Mouse (Mus musculus) adrenal gland, postnatal 4 days (tissue): ENCODE data around the gene 1700067P10Rik. TPM values are rescaled to one million over a fixed set of nuclear protein-coding genes. Genes with fewer than 3 reads are reported as not detected.

ENCODE experiments used
- DNase-seq, 2 experiments: peaks; one replicate each; pipeline ENCODE4 v3.0.0; 2021 to 2022; ENCODE audit warnings: low spot score in 2 of 2, mixed read lengths in 2 of 2
- long read RNA-seq, 2 experiments: library from polyadenylated mRNA; stranded (forward); transcript quantifications; one replicate each; pipeline ENCODE4 v2.0.0; 2021
- total RNA-seq, 2 experiments: library from RNA; stranded (reverse); gene quantifications; 2 replicates each; pipeline ENCODE4 v1.2.3; 2021

Gene 1700067P10Rik
- total RNA-seq: not detected
- long read RNA-seq, experiment 1: 0 reads
- long read RNA-seq, experiment 2: 0 reads

DNA sequence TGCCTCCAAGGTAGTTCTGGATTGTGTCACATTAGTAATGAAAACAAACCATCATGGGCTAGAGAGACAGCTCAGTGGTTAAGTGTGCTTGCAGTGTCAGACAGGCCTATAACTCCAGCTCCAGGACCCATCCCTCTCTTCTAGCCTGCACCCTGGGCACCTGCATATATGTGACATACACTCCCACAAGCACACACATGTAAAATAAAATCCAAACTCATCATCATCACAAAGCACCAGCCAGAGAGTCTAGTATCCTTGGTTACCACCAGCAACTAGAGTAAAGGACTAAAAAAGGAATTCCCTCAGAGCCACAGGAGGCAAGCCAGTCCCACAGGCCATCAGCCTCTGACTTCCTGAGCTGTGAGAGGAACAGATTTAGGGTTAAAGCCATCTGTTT is at the start of gene 1700067P10Rik:
Gene 1700067P10Rik, plus strand, starts transcription at position 301 of the 400 bp plus-strand sequence.
- no peak for DNase-seq

DNA sequence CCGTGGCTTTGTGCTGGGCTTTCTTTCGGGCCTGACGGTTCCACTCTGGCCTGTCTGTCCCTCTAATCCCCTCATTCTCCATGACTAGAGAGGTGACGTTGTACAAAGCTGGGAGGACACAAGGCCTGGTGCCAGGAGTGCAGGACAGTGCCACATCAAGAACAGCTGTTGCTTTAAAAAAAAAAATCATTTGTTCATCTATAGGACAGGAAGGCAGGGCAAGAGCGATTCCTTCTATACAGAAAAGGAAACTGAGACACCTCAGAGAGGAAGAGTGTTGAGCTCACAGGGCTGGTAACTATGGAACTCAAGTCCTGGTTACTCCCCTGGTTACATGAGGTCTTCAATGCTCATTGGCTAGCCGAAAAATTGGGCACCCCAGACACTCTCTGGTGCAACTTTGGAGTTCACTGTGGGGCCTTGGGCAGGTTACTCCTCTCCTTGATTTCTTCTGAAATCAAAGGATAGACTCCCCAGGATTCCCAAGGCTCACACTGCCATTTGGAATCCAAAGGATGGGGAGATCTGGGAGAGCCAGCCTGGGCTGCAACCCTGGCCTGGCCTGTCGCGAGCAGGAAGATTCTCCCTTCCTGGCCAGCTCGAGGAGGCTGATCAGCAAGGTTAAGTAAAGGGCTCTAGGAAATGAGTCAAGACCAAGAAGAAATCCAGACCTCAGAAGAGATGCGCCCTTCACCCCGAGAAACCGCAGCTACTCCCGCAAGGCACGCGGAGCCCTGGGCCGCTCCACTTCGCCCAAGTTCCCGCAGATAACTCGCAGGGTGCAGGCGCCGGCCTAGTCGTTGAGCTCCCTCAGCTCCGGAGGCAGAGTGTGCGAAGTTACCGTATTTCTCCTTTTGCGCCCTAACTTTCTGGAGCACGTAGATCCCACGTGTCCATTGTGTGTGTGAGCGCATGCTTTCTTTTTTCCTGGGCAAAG is 47.5 kb upstream of the 1700067P10Rik start:
- peak in 1 of 2 experiments; percentile 25 for DNase-seq

DNA sequence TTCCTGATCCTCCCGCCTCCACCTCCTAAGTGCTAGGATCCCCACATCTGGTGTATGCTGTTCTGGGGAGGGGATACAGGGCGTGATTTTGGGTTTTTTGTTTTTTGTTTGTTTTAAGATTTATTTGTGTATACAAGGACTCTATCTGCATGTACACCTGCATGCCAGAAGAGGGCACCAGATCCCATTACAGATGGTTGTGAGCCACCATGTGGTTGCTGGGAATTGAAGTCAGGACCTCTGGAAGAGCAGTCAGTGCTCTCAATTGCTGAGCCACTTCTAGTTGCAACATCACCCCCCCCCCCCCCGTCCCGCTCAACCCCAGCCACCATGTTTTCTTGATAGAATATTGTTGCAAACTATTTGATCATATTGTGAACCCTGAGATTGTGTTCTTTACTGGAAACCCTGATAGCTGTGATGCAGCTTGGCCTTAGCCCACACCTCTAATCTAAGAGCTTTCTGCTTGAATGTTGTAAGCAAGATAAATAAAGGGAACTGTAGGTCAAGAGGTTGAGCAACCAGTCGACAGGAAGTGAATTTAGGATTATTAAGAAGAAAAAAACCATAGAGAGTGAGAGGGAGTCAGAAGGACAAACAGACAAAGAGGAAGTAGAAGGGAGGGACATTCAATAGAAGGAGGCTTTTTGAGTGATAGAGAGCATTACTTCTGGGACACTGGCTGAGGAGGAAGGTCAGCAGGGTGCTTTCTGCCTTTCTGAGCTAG is 45.8 kb upstream of the 1700067P10Rik start:
- no peak for DNase-seq

DNA sequence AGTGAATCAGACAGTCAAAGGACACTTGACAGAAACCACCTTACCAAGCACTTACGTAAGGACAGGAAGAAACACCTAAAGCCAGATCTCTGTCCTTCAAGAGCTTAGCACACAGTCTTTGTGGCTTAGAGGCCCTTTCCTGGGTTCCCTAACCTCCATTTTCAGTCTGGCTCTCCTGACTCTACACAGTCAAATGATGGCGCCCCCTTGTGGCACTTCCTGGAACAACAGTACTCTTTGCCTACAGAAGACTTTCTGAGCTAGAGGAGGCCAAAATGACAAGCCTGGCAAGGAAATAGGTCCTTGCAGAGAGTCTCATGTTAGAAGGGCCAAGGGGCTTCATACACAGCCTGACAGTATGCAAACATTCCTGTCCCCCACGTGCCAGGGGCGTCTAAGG is 43.5 kb upstream of the 1700067P10Rik start:
- peak; percentile 56 to 63 for DNase-seq

DNA sequence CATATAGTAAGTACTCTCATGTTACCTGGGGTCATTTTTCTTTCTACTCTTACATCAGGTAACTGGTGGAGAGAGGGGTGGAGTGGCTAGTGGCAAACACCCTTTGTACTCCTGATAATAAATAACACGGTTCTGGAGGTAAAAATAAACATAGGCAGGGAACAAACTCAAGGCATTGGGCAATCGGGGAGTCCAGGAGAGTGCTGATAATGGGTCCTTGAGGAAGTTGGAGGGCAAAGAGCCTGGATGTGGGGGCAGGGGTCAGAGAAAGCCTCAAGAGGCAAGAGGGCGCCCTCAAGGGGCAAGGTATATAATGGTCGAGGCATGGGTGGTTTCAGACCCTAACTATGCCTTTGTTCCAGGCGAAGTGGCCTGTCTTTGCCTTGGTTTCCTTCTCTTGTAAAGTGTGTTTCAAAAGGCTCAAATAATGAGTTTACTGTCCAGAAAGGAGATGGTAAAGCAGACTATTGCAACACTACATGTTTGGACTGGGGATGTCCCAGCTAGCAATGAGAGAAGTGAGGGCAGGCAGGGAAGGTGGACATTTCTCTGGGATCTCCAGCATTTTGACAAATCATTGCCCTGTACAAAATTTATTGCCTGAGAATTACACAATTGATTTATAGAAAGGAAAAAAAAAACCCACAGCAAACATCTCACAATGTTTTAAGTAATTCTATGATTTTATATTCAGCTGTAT is 37.3 kb upstream of the 1700067P10Rik start:
- DNase-seq: no peak

DNA sequence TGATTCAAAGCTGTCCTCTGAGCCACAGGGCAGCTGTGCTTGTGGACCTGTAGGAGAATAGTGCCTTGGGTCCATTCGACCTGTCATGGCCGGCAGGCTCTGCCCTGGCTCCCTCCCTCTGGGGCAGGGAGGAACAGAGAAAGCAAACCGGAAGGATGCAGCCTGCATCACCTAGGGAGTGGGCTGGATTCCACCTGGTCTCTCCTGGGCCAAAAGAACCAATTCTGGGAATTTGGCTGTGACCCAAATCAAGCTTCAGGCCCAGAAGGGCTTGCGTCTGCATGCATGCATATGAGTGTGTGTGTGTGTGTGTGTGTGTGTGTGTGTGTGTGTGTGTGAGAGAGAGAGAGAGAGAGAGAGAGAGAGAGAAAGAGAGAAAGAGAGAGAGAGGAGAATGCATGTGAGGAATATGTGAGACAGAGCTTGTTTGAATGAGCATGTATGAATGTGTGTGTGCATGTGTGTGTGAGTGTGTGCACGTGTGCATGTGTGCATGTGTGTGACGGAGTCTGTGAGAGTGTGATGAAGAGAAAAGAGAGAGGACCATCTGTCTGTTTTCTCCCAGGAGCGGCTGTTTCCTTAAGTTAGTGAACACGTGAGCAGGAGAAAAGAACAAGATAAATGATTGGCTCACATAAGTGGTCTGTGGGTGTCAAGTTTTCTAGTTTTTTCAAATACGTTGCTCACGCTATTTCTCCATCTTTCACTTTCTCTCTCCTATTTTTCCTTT is 36.6 kb upstream of the 1700067P10Rik start:
- no peak for DNase-seq

DNA sequence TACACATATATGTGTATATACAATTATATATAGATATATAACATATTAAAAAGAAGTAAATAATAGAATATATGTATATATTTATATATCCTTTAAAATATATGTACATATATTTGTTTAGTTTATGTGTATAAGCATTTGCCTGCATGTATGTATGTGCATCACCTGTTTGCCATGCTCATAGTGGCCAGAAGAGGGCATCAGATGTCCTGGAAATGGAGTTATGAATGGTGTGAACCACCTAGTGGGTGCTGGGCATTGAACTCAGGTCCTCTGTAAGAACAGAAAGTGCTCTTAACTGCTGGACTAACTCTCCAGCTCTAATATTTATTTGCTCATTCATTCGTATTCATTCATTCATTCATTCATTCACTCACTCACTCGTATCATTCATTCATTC is 35.5 kb upstream of the 1700067P10Rik start:
- DNase-seq: no peak

DNA sequence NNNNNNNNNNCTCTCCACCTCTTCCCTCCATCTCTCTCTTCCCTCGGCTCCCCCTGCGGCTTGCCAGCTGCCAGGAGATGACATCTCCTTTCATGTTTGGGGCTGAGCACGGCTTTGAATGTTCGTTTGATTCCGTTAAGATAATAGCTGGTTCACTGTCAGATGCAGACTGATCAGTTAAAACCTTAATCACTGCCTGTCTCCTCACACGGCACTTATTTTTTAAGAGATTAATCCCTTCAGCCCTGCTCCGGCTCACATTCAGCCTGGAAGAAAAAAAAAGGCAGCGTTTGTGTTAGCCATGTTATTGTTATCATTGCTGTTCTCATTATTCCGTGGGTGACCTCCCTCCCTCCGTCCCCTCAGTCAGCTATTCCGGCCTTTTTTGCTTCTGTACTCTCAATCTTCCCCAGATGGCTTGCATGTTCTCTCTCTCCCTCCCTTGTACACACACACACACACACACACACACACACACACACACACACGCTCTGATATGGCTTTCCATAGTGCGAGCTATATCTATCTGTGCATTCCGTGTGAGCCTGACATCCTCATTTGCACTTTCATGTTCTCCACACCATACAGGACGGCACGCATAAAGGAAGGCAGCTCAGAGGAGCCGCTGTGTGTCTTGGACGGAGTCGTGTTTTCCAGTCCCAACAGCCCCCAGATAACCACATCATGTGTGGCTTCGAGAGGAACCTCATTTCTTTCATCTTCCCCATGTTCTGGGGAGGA is 33.9 kb upstream of the 1700067P10Rik start:
- no peak for DNase-seq

DNA sequence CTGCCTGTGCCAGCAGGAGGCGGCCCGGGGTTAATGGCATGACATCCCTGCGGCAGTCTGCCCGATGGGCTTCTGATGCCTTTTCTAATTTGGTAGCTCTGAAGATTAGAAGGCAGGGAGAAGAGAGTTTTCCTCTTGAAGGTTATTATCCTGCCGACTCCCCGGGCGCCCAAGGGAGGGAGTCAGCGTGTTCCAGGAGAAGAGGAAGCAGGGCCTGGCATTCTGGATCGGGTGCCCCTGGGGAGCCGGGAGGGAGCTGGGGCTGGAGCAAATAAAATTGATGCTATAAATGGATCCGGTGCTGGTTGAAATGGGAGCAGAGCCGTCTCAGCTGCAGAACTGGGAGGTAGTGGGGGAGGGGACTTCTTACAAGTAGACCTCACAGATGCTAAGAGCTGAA is 31.7 kb upstream of the 1700067P10Rik start:
- no peak for DNase-seq

DNA sequence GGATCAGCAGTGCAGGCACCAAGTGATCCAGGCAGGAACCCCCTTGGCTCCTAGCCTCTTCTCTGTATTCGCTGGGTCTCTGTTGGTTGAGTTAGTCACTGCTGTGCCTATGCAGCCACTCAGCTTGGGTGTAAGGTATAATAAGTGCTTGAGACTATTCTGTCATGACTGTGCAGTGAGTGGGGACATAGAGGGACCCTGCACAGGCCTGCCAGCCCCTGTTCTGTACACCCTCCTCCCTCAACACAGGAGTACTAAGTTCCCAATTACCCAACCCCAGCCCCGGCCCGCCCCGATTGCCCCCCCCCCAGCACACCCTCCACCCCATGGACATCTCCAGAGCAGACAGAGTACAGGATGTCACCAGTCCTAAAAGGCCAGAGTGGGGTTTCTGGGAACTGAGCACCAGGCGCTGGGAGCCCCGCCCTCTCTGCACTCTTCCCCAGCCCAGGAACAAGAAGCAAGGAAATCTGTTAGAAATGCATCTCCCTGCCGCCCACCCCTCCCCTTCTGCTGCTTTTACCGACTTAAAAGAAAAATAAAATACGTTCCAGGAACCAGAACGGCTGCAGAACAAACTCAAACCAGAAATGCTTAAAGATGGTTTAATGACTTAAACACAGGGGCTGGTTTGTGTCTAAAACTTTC is 24.8 kb upstream of the 1700067P10Rik start:
- DNase-seq: no peak

DNA sequence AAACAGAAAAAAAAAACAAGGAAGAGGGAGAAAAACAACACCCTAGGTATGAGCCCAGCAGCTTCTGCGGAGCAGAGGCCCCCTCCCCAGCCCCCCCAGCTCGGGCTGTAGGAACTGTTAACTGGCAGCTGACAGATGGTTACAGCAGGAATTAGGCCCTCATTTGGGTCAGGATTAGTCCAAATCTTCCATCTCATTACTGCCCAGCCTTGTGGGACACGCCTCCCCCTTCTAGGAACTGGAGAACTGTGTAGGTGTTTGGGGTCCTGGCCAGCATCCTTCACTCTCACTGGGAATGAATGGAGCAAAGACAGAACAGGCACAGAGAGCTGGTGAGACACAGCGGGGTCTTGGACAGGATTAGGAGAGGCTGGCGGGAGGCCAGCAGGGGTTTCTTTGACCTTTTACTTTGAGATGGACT is 24.0 kb upstream of the 1700067P10Rik start:
- DNase-seq: no peak

DNA sequence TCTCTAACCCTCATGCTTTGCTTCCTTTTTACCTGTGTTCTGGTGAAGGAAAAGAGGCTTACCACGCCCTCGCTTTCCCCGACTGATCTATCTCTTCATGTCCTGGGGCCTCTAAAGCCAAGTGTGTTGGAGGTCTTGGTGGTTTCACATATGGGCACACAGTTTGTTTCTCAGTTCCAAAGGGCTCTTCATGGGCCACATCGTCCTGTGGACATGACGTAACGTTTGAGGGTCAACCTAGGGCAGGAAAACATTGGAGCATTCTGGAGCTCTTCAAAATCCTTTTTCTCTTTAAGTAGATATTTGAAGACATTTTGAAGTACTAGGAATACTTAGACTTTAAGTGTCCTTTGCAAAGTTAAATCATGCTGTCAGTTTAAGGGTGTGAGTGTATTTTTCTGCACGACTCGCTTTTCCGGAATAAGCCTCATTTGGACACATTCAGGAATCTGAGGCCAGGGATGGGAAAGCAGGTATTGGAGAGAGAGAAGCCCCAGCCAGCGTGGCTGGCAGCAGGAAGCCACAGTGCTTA is 22.0 kb upstream of the 1700067P10Rik start:
- DNase-seq: no peak

DNA sequence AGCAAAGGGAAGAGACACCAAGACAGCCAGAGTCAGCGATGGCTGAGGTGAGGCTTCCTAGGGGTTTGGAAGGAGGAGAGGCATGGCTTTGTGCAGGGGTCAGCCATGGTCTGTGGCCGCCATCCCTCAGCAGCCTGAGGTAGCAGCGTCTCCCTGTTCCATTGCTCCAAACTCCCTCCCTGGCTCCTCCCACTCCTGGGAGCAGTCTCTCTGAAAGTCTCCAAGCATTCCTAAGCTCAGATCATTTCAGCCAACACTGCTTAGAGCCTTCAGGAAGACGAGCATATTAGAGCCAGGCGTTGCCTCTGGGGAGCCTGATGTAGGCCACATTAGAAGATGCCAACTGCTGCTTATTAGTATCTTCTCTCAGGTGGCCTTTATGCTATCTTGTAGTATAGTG is 21.4 kb upstream of the 1700067P10Rik start:
- DNase-seq: no peak

DNA sequence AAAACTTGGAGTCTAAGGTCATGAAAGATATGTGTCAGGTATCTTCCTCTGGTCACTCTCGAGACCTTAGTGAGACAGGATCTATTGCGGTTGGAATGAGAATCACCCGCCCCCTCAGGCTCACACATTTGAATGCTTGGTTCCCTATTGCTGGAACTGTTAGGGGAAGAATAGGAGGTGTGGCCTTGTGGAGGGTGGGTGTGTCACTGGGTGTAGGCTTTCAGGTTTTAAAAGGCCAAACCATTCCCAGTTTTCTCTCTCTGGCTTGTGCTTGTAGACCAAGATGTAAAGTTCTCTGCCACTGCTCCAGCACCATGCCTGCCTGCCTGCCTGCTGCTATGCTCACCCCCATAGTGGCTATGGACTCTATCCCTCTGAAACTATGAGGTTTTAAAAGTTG is 8.5 kb upstream of the 1700067P10Rik start:
- no peak for DNase-seq

DNA sequence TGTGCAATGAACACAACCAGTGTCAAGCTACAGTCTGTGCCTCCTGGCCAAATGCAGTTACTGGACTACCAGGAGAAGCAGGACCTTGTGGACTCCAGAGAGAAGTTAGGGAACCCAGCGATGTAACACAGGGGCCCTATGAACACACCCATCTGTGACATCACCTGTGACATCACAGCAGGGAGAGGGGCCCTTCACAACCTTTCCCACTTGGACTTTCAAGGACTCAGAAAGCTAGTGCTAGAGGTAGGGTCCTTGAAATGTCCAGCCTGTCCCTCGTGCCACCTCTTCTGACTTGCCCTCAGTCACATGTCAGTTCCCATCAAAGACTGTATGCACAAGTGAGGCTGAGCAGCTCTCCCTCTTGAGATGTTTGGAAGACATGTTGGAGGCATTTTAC is 327 bp downstream of the 1700067P10Rik start:
- no peak for DNase-seq

DNA sequence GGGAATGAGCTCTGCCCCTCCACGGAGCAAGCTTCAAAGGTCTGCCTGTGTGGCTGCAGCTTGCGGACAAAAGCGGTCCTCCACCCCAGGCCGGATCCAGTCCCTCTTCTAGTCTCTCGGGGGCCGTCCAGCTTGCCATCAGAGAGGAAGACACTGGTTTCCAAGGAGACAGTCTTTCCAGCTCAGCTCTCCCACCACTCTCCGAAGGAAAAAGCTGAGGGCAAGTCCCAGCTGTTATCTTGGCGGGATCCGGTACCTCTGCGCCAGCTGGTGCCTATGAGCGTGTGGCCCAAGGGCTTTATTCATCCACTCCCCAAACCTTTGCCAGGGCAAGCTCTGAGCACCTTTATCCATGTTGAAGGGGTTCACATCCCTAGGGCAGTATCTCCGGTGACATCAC is 1.2 kb downstream of the 1700067P10Rik start:
- no peak for DNase-seq

DNA sequence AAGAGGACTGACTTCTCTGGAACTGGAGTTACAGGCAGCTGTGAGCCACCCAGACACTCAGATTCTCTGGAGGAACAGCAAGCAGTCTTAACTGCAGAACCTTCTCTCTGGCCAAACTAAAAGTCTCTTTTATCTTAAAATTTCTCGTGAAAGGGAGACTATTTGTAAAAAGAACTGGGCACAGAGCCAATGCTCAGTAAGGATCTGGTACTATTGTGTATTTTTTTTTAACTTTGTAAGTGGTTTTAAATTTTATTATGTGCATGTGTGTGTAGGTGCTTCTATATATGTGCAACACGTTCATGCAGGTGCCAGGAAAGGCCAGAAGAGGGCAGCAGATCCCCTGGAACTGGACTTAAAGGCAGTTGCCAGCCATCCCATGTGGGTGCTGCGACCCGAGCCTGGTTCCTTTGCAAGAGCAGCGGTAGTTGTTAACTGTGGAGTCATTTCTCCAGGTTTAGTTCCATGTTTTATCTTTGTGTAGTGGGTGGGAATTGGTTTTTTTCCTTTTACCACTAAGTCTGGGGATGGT is 4.2 kb downstream of the 1700067P10Rik start:
- no peak for DNase-seq

DNA sequence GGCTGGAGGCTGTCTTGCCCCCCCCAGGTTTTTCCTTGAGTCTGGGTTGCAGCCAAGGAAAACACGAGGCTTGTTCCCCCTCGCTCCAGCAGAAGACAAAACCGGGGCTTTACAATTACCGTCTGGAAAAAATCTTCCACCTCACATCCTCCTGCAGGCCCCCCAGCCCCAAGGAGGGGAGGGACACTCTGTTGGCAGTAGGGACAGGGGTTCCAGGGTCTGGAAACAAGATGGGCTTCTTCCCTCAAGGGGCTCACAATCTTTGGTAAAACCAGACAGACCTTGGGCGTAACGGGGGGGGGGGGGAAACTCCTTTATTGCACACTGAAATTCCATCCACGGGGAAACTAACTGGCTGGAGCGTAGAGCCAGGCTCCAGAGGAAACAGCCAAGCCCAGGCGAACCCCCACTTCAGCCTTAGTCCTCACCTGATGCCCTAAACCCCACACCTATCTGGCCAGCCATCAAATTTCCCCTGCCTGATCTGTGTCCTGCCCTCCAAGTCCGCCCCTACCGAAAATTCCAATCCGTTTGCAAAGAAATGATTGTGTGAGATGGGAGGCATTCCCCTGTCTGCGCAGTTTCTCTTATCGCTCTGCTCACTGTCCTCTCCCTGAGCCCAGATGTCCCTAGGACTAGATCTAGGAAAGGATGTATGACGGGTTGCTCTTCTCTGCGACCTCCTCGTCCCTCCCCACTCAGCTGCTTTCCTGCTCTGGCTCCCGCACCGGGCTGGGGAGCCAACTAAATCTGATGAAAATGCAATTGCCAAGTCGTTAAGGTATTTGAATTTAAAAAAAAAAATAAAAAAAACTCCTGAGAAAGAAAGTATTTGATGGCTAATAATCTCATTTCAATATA is 5.9 kb downstream of the 1700067P10Rik start:
- no peak for DNase-seq
